Mouse (Mus musculus): ENCODE results near the gene Zfand5. TPM values are rescaled to one million over a fixed set of nuclear protein-coding genes. Genes with fewer than 3 reads are reported as not detected.

Gene Zfand5
- polyA plus RNA-seq, 1 experiment from 2014 or later, result 94.9 TPM

DNA sequence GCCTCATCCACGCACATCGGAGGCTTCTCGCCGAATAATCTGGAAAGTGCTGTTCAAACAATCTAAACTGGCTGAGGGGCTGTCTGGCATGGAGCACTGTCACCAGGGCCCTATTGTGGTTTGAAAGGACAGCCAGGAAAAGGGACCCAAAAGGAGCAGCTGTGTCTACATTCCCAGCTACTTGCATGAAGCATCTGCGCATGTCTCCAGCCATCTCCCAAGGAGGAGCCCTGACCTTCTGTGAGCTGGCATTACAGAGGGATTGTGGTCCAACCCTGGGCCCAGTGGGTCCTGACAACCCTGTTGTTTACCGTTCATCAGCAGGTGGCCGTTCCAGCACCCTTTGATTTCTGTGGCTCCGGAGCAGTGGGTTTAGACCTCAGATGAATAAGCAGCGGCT lies 56.9 kb downstream of the Zfand5 start:
- no peak for DNase-seq (ENCODE audit: low spot score)

DNA sequence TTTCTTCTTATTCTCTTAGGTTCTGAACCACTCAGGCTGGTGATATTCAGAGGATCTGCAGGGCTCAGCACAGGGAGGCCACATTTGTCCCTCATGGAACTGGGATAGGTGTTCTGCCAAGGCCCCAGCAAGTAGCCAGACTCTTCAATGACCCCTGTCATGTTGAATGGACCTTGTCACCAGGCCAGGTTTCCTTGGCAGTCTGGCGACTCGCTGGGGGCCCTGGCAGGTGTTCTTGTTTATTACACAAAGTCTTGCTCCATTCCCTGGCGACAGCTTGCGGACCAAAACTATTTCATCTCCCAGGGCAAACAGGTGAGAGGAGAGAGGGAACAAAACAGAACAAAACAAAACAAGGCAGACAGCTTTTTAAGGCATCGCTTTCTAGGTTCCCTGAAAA lies 57.7 kb downstream of the Zfand5 start:
- DNase-seq (ENCODE audit: low spot score), result no peak

GRCm38 (mm10) chr19:21330305-21331115 lies 58.4 kb downstream of the Zfand5 start:
- DNase-seq (ENCODE audit: low spot score), result no peak

GRCm38 (mm10) chr19:21331621-21332155 lies 59.6 kb downstream of the Zfand5 start:
- no peak for DNase-seq (ENCODE audit: low spot score)

Other genes with a start within 250 kb of the Zfand5 start
- gene Gda, start 201.2 kb downstream of the Zfand5 start, polyA plus RNA-seq (2015; fragmentation: Nextera tagmentation; extraction: Ambion mirVana), result 0.60 and 0.91 TPM in 2 replicates